Mouse (Mus musculus): Measurements from ENCODE around the gene Itgb2l. TPM values are rescaled to one million over a fixed set of nuclear protein-coding genes. Genes with fewer than 3 reads are reported as not detected.

The Itgb2l gene
- not detected for polyA plus RNA-seq (2017; shearing (Covaris generic))

DNA sequence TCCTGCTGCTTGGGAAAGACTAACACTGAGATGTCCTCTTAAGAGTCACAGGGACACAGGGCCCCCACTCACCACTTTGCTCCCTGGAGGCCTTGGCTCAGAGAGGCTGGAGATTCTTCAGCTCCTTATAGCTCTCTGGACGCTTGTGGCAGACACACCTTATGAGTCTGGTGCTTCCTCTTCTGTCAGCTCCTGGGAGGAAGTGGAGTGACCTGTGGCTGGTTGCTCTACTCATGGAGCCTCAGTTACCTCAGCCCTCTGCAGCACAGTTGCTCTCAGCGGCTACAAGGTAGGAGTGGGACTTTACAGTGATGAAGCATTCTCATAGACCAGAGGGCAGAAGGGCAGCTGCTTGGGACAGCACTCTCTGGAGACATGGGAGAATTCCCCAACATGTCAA, at the start of gene Itgb2l:
Gene Itgb2l, minus strand, starts transcription at position 152 of the 400 bp plus-strand sequence.

DNA sequence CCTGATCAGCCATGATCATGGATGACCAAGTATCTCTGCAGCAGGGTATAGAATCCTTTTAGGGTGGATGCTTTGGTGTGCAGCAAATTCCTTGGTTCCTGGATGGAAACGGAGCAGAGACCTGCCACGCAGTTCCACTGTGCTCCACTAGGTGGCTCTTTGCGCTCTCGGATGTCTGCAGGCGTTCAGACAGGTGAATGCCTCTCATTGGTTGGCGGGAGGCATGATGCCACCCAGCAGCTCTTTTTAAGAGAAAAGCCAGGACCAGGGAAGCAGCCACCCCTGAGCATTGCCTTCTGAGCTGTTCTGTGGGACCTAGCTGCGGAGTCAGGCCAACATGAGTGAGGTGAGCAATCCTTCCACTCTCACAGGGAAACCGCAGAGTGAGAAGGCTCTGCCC, 24.0 kb upstream of the Itgb2l start, which contains the start of gene Pcp4:
Gene Pcp4, plus strand, starts transcription at position 162 of the 400 bp plus-strand sequence.

Other genes with a start within 250 kb of the Itgb2l start
- not detected for gene Sh3bgr, start 243.2 kb downstream of the Itgb2l start, polyA plus RNA-seq (2017; shearing (Covaris generic))
- 1.7 TPM for gene B3galt5, start 207.8 kb downstream of the Itgb2l start, polyA plus RNA-seq (2017; shearing (Covaris generic))
- gene Pcp4, start 24.0 kb upstream of the Itgb2l start, polyA plus RNA-seq (2017; shearing (Covaris generic)): not detected

Measured in effector memory CD4-positive, alpha-beta T cell, adult 7 months (primary cell).